Mouse (Mus musculus) kidney, adult 10 weeks (tissue): ENCODE results near the gene Treml1. TPM values are rescaled to one million over a fixed set of nuclear protein-coding genes. Genes with fewer than 3 reads are reported as not detected.

ENCODE experiments used
- polyA plus RNA-seq: library from polyadenylated mRNA; stranded (reverse); fragments of 350-450 nt; fragmentation: Illumina TruSeq; extraction: RNeasy Lipid Tissue Mini Kit (QIAGEN cat#74804); gene quantifications from one replicate; pipeline ENCODE4 v1.2.3, GENCODE M21; 2014; ENCODE audit warnings: low read depth, low replicate concordance

The Treml1 gene
- not detected for polyA plus RNA-seq

DNA sequence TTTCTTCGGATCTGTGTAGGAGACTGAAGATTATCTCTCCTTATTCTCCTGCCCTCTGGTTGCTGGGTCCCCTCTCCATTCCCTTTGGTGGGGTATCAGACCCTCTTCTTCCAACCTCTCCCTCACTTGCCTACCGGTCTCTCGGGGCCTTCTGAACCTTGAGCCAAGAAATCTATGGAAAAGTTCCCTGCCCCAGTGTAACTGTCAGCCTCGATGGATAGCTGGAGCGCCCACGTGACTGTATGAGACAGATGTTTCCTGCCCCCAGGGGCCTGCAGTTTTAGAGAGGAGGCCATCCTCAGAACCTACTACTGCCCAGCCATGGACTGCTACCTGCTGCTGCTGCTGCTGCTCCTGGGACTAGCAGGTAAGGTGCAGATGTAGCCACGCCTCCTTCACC is at the start of gene Treml1:
Gene Treml1, plus strand, starts transcription at position 301 of the 400 bp plus-strand sequence.

DNA sequence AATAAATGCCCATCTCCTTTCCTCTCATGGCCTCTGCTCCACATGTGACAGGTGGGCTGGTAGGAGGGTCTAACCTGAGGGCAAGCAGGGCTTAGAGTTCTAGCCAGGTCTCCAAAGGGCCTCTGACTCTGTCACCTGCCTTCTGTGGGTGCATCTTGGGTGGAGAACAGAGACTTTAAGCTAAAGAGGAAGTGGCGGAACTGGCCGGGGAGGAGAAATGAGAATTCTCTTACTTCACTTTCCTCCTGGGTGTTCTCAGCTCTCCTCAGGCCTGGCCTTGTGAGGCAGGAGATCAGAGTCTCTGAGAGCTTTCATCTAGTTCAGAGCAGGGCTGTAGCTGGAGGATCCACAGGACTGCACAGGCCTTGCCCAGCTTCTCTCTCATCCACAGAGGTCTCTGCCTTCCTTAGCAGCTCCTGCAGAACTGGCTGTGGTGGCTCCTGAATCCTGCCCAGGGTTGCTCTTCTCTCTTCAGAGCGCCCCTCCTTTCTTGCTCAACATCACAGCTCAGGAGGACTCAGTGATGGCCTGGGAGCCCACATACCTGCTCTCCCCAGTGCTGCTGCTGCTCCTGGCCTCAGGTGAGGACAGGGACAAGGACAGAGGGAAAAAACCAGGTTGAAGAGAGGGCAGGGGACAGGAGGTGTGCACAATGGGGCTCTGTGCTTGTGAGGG is 43.7 kb upstream of the Treml1 start, which contains the start of gene B430306N03Rik:
Gene B430306N03Rik, plus strand, starts transcription at position 237 of the 675 bp plus-strand sequence.

DNA sequence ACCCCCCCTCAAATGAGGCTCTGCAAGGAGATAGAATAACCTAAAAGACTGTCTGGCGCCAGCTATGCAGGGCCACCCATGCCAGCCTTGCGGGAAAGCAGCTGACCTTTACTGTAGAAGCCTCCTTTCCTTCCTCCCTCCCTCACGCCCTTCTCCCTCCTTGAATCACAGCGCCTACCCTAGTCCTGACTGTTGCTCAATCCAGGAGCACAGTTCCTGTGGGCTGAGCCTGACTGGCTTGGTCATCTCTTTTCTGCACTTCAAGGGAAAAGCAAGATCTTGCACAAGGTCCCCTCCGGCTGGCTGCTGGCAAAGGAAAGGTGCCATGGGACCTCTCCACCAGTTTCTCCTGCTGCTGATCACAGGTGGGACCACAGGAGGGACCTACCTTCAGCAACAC is 13.5 kb upstream of the Treml1 start, which contains the start of gene Trem2:
Gene Trem2, plus strand, starts transcription at position 171 of the 400 bp plus-strand sequence.

DNA sequence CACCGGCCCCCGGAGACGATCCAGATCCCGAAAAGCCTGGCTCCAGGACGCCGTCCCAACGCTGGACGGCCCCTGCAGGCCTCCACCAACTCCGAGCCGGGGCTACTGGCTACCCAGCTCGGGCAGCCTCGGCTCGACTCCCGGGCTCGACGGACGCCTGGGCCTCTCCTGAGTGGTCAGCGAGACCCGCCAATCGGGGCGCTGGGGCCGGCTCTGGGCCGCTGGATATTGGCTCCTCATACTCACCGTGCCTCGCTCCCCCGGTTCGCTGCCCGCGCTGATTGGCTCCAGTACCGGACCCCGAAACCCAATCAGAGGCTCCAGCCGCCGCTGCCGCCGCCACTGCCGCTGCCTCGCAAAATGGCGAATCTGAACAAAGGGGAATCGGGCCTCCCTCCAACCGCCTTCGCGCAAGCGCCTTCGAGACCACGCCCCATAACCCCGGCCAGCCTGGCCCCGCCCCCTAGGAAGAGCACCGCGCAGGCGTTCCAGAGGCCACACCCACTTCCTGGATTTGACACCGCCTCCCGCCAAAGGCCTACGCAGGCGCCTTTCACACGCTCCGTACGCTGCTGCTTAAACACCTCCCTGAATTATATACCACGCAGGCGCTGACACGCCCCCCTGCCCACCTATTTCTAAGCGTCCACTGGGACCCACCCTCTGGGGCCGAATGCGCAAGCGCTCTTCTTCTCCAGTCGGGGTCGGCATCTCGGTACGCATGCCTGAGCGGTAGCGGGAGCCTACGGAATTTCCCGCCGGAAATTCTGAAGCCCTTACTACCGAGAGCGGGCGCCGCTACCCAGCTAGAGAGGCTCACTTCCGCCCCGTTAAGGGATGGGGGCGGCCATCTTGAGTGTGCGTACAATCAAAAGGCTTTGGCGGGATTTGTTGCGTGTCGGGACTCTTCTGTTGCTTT is 49.9 kb downstream of the Treml1 start, which contains the start of the genes Nfya and Oard1:
Gene Nfya, minus strand, starts transcription at position 527 of the 919 bp plus-strand sequence.
Gene Oard1, plus strand, starts transcription at position 635 of the 919 bp plus-strand sequence.

Other genes starting within 250 kb of the Treml1 start
- not detected for gene 9830107B12Rik, start 213.6 kb upstream of the Treml1 start, polyA plus RNA-seq
- not detected for gene A530064D06Rik, start 192.6 kb upstream of the Treml1 start, polyA plus RNA-seq
- not detected for gene Trem1, start 127.1 kb upstream of the Treml1 start, polyA plus RNA-seq
- gene Trem3, start 112.1 kb upstream of the Treml1 start, polyA plus RNA-seq, result not detected
- gene Treml4, start 95.6 kb upstream of the Treml1 start, polyA plus RNA-seq, result not detected
- not detected for gene Treml2, start 60.4 kb upstream of the Treml1 start, polyA plus RNA-seq
- gene B430306N03Rik, start 43.8 kb upstream of the Treml1 start, polyA plus RNA-seq, result not detected
- not detected for gene Trem2, start 13.5 kb upstream of the Treml1 start, polyA plus RNA-seq
- 16.1 TPM for gene Nfya, start 50.0 kb downstream of the Treml1 start, polyA plus RNA-seq
- gene Oard1, start 50.1 kb downstream of the Treml1 start, polyA plus RNA-seq, result 86.4 TPM
- 5.0 TPM for gene Apobec2, start 73.0 kb downstream of the Treml1 start, polyA plus RNA-seq
- gene Tspo2, start 91.6 kb downstream of the Treml1 start, polyA plus RNA-seq, result not detected
- gene Unc5cl, start 95.0 kb downstream of the Treml1 start, polyA plus RNA-seq, result not detected